Mouse (Mus musculus) hindbrain, embryonic 14.5 days (tissue): ENCODE results near the gene Ctnnbip1. TPM values are rescaled to one million over a fixed set of nuclear protein-coding genes. Genes with fewer than 3 reads are reported as not detected.

Experiments used
- ATAC-seq: fragments of 200-750 bp; cut with Nextera tagmentation; 2 replicates; pipeline ENCODE4 v1.8.0; 2017; ENCODE audit warnings: moderate number of reproducible peaks, mild to moderate bottlenecking, moderate TSS enrichment, moderate library complexity; ENCODE audit not compliant: low FRiP score
- DNase-seq: peaks from one replicate; pipeline ENCODE4 v3.0.0-alpha.2; 2015; ENCODE audit warnings: low spot score
- H3K27ac ChIP-seq: fragments of 300-500 bp; sonication (generic); 2 replicates; pipeline ENCODE4 v1.5.1; 2014; ENCODE audit warnings: mild to moderate bottlenecking, moderate library complexity
- H3K27me3 ChIP-seq: fragments of 300-500 bp; sonication (generic); 2 replicates; pipeline ENCODE4 v1.6.1; 2014; ENCODE audit warnings: mild to moderate bottlenecking, low read length, mixed read lengths; ENCODE audit not compliant: control insufficient read depth, insufficient read depth
- H3K36me3 ChIP-seq: fragments of 300-500 bp; sonication (generic); replicated peaks from 2 replicates; pipeline ENCODE4 v1.6.1; 2014; ENCODE audit not compliant: control insufficient read depth, insufficient read depth
- H3K4me1 ChIP-seq: fragments of 300-500 bp; sonication (generic); replicated peaks from 2 replicates; pipeline ENCODE4 v1.6.1; 2014; ENCODE audit warnings: antibody characterized with exemption, low read length, mixed read lengths; ENCODE audit not compliant: control insufficient read depth, insufficient read depth
- H3K4me2 ChIP-seq: fragments of 300-500 bp; sonication (generic); replicated peaks from 2 replicates; pipeline ENCODE4 v1.6.1; 2014; ENCODE audit warnings: mild to moderate bottlenecking, moderate library complexity
- H3K4me3 ChIP-seq: fragments of 300-500 bp; sonication (generic); replicated peaks from 2 replicates; pipeline ENCODE4 v1.5.1; 2014; ENCODE audit warnings: mild to moderate bottlenecking, low read length
- H3K9ac ChIP-seq: fragments of 300-500 bp; sonication (generic); 2 replicates; pipeline ENCODE4 v1.6.1; 2014
- H3K9me3 ChIP-seq: fragments of 300-500 bp; sonication (generic); 2 replicates; pipeline ENCODE4 v1.6.1; 2016; ENCODE audit warnings: low read length; ENCODE audit not compliant: control insufficient read depth
- WGBS: fragments of 180-500 bp; shearing (Covaris S2); extraction: QIAGEN DNeasy Blood & Tissue Kit; methylation state at CpG from one replicate; pipeline ENCODE4 v1.1.7; 2014; 5-methylcytosine and 5-hydroxymethylcytosine counted together
- polyA plus RNA-seq: library from polyadenylated mRNA; unstranded; fragments of >200 nt; fragmentation: Nextera tagmentation; extraction: Ambion mirVana; gene quantifications from 2 replicates; pipeline ENCODE4 v1.2.1, GENCODE M21; 2014

Ctnnbip1 gene
- polyA plus RNA-seq, 1 experiment from 2014 or later: 99.0 TPM

DNA sequence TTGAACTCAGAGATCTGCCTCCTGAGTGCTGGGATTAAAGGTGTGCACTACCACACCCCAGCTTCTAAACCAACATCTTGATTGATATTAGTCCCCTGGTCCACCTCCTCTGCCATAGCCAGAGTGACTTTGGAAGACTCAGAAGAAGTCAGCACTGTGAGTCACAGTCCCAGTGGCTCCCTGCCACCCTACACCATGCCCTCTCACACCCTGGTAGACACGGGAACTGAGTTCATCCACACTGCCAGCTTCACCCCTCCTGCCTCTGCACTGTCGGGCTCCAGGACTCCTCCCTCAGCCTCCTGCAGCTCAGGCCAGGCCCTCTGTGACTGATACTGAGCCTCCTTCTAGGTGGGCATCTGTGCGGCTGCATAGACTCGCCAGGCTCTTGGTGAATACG, 32.8 kb downstream of the Ctnnbip1 start:
- no peak overlapping the region for H3K4me2 ChIP-seq
- DNase-seq (no peak), ATAC-seq (no peak)
- no peak overlapping the region; the same call in 1 of the 2 replicates for H3K9ac ChIP-seq
- H3K27ac ChIP-seq: no peak overlapping the region
- 79% methylated on average over 5 of the region's 5 CpGs for WGBS
- no peak overlapping the region for H3K4me3 ChIP-seq
- H3K27me3 ChIP-seq: no peaks in the 10 kb centered on the region
- peaks cover 30% of the 10 kb centered on the region for H3K36me3 ChIP-seq
- no peaks in the 10 kb centered on the region; the same call in 1 of the 2 replicates for H3K4me1 ChIP-seq
- H3K9me3 ChIP-seq: no peaks in the 10 kb centered on the region

DNA sequence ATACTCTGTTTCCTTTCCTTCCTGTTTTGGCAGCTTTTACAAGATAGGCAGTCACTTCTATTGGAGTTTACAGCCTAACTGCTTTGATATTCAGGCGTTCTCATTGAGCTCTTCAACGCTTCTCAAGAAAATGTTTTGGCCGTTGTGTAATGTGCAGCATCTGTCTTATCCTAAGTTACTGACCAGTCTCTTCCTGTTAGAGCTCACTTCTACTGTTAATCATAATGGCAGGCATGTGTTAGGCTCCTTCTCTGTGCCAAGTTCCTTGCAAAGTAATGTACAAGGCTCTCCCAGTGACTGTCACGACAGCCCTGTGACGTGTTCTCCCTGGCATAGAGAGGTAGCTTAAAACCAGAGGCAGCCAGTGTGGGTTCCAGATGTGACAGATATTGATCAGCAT, 33.7 kb downstream of the Ctnnbip1 start:
- Histone ChIP-seq H3K4me3 (no peak overlapping the region), H3K27me3 (no peaks in the 10 kb centered on the region), H3K4me2 (no peak overlapping the region), H3K27ac (no peak overlapping the region), H3K9me3 (no peaks in the 10 kb centered on the region), H3K36me3 (peaks cover 21% of the 10 kb centered on the region), H3K9ac (no peak overlapping the region), H3K4me1 (no peaks in the 10 kb centered on the region; the same call in 1 of the 2 replicates)
- DNase-seq (no peak), ATAC-seq (no peak)
- 91% methylated on average over 5 of the region's 5 CpGs for WGBS

DNA sequence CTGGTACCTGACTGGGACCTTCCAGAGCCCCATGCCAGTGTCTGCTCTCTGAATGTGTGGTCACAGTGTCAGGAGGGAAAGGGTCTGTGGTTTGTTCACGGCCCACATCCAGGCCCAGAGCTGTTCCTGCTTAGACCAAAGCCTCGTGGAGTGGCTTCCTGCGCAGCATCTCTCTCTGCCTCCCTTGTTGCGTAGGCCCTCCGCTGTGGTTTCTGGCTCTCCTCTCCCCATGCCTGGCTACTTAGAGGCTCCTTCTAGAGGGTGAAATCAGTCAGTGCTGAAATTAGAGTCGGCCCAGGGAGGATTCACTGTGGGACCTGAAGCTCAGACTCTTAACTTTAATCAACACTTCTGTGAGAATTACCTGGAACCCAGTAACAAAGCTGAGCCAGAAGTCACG, 35.8 kb downstream of the Ctnnbip1 start:
- H3K4me1 ChIP-seq: no peaks in the 10 kb centered on the region; the same call in 1 of the 2 replicates
- H3K9ac ChIP-seq: 0 out of 2 replicates have a peak overlapping the region, but pooled peaks have one; percentile 20
- no peaks in the 10 kb centered on the region for H3K27me3 ChIP-seq
- peaks cover 9% of the 10 kb centered on the region for H3K36me3 ChIP-seq
- ATAC-seq: no peak
- H3K4me3 ChIP-seq: no peak overlapping the region
- DNase-seq: no peak
- WGBS: 74% methylated on average over 7 of the region's 7 CpGs
- H3K4me2 ChIP-seq: no peak overlapping the region
- H3K9me3 ChIP-seq: no peaks in the 10 kb centered on the region
- no peak overlapping the region for H3K27ac ChIP-seq

DNA sequence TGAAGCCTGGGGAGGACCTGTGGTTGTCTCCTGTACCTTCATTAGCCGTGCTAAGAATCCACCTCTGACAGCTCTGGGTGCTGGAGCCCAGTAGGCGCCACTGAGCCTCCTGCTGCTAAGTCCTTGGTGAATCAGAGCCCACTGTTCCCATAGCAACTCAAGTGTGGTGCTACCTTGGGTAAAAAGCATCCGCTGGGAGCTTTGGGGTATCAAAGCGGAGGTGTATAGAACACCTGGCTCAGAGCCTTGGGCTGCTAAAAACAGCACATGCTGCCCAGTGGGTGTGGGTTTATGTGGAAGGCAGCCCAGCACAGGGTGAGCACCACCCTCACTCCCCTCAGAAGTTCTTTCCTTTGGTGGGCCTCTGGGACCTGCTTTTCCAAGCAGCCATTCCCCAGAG, 38.1 kb downstream of the Ctnnbip1 start:
- no peak for DNase-seq
- H3K9ac ChIP-seq: no peak overlapping the region
- no peak overlapping the region for H3K4me3 ChIP-seq
- H3K27me3 ChIP-seq: no peaks in the 10 kb centered on the region
- H3K27ac ChIP-seq: no peak overlapping the region
- no peak for ATAC-seq
- H3K36me3 ChIP-seq: peaks cover 15% of the 10 kb centered on the region
- H3K9me3 ChIP-seq: no peaks in the 10 kb centered on the region
- WGBS: 91% methylated on average over 4 of the region's 4 CpGs
- H3K4me2 ChIP-seq: no peak overlapping the region
- no peaks in the 10 kb centered on the region; the same call in 1 of the 2 replicates for H3K4me1 ChIP-seq

DNA sequence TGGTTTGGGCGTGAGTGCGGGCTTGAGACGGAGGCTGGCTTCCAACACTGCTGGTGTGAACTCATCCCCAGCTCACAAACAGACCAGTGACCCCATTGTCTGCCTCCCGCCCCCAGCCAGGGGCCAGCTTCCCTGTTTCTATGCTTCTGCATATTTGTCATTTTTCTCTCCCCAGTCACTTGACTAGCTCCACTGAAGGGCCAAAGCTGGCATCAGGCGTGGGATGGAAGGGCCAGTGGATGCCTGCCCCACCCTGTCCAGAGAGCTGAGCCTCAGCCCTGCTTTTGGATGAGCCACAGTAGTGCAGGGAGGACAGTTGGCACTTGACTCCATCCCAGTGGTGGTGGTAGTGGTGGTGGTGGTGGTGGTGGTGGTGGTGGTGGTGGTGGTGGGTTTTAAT, 39.9 kb downstream of the Ctnnbip1 start:
- Histone ChIP-seq H3K9ac (no peak overlapping the region), H3K4me2 (no peak overlapping the region), H3K4me1 (peaks cover 12% of the 10 kb centered on the region), H3K9me3 (no peaks in the 10 kb centered on the region), H3K27me3 (no peaks in the 10 kb centered on the region), H3K36me3 (peaks cover 15% of the 10 kb centered on the region), H3K4me3 (no peak overlapping the region), H3K27ac (no peak overlapping the region)
- ATAC-seq (no peak), DNase-seq (no peak)
- 77% methylated on average over 5 of the region's 5 CpGs for WGBS

DNA sequence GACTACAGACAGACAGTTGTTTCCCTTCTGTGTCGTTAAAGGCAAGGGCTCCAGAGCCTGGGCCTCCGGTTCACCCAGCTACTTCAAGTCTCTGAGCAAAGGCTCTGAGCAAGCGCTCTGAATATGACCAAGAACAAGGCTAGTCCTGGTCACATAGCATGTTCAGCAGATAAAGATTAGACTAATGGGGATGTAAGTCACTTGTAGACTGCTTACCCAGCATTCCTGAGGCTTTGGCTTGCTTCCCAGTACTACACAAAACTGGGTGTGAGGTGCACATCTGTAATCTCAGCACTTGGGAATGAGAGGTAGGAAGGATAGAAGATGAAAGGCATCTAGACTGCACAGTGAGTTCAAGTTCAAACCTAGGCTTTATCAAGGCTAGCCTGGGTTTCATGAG, 40.4 kb downstream of the Ctnnbip1 start:
- Histone ChIP-seq H3K9me3 (no peaks in the 10 kb centered on the region), H3K4me1 (peaks cover 17% of the 10 kb centered on the region), H3K27me3 (no peaks in the 10 kb centered on the region), H3K4me3 (no peak overlapping the region), H3K9ac (no peak overlapping the region), H3K4me2 (no peak overlapping the region), H3K36me3 (peaks cover 15% of the 10 kb centered on the region), H3K27ac (no peak overlapping the region)
- DNase-seq (no peak), ATAC-seq (no peak)
- 85% methylated on average over 3 of the region's 3 CpGs for WGBS

DNA sequence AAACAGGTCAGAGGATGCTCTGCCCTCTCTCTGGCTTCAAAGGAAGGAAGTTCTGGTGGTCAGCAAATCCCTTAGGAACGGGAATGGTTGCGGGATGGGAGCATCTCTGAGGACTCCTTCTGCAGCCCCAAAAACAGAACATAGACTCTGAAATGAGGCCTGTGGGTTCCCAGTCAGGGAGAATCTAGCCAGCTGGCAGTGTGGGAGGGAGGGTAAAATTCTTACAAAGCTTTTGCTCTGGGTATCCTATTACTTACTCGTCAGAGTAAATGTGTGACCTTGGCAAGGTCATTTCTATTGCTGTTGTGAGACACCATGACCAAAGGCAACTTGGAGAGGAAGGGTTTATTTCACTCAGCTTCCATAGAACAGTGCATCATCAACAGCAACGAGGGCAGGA, 43.4 kb downstream of the Ctnnbip1 start:
- no peak overlapping the region for H3K27ac ChIP-seq
- H3K4me2 ChIP-seq: no peak overlapping the region
- ATAC-seq (no peak), DNase-seq (no peak)
- no peaks in the 10 kb centered on the region for H3K9me3 ChIP-seq
- H3K36me3 ChIP-seq: peaks cover 11% of the 10 kb centered on the region
- no peak overlapping the region for H3K9ac ChIP-seq
- peaks cover 35% of the 10 kb centered on the region for H3K4me1 ChIP-seq
- WGBS: 85% methylated on average over 4 of the region's 4 CpGs
- no peak overlapping the region for H3K4me3 ChIP-seq
- no peaks in the 10 kb centered on the region for H3K27me3 ChIP-seq

DNA sequence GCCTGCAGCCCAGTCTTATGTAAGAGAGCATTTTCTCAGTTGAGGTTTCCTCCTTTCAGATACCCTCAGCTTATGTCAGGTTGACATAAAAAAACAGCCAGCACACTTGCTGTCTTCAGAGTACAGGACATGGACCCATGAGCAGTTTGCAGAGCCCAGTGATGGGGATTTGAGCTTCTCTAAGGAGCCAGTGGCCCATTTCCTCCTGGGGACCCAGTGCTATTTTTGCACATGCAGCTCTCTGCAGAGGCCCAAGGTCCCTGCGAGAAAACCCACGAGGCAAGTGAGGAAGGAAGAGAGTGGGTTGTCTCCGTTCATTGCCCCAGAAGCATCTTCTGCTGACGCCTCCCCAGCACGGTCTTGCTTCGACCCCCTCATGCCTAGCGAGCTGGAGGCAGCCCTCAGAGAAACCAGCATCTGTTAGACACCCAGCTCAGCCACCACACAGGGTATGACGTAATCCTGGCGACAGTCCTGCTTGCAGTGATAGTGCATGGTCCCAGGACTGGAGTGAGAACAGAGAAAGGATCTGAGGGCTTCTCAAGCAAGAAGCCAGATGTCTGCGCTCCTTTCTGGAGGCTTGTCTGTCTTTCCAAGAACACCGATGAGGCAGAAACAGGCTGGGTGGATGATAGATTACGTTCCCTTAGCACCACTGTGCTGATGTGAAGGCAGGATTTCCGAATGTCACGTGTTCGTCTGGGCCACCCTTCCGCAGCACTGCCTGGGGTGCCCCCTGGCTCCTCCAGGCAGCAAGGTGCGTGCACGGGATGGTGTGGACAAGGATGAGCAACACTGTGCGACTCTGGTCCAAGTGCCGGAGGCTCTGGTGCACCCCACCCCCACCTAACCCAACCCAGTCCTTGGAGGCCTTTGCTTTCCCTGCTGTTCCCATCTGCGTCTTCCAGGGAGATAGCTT, 44.2 kb downstream of the Ctnnbip1 start:
- peak overlapping the region; percentile 93 for H3K27ac ChIP-seq
- 34% methylated on average over 21 of the region's 21 CpGs for WGBS
- peaks cover 11% of the 10 kb centered on the region for H3K36me3 ChIP-seq
- H3K4me3 ChIP-seq: no peak overlapping the region
- DNase-seq (peak; percentile 62), ATAC-seq (peak; percentile 63)
- no peaks in the 10 kb centered on the region for H3K9me3 ChIP-seq
- H3K4me2 ChIP-seq: peak overlapping the region; percentile 36
- peaks cover 35% of the 10 kb centered on the region for H3K4me1 ChIP-seq
- H3K9ac ChIP-seq: peak overlapping the region; percentile 32
- no peaks in the 10 kb centered on the region for H3K27me3 ChIP-seq

DNA sequence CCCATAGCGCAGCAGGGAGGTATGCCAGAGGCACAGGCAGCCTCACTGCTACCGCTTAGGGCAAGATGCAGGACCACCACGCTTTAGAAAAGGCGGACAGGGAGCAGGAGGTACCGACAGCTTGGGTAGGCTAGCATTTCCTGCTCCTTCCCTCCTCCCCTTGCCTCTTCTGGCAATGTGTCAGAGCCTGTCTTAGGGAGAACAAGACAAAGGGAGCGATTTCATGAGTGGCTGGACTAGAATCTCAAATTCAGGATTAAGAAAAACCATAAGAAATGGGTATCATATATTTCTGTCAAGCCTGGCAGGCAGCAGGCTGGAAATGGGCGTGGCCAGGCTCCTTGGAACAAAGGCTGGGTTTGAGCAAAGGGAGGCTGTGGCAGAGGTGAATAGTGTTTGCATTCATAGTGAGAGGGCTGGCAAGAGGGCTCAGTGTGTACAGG, 44.9 kb downstream of the Ctnnbip1 start:
- ATAC-seq (0 out of 2 replicates have a peak, but pooled peaks have one; percentile 38), DNase-seq (peak; percentile 68)
- peaks cover 35% of the 10 kb centered on the region for H3K4me1 ChIP-seq
- no peak overlapping the region for H3K4me3 ChIP-seq
- H3K9ac ChIP-seq: peak overlapping the region; percentile 32
- no peaks in the 10 kb centered on the region for H3K27me3 ChIP-seq
- H3K4me2 ChIP-seq: peak overlapping the region; percentile 36
- WGBS: 9% methylated on average over 7 of the region's 7 CpGs
- peaks cover 6% of the 10 kb centered on the region; the same call in 1 of the 2 replicates for H3K36me3 ChIP-seq
- H3K9me3 ChIP-seq: no peaks in the 10 kb centered on the region
- H3K27ac ChIP-seq: peak overlapping the region; percentile 93
